Mouse (Mus musculus) brain, embryonic 14.5 days (tissue): ENCODE measurements around the gene Arhgap45.

Experiments used
- CTCF ChIP-seq: fragments of 200-500 bp; IDR thresholded peaks from 2 replicates; pipeline ENCODE4 v1.5.1; 2012; ENCODE audit warnings: inconsistent platforms, mild to moderate bottlenecking, moderate library complexity, borderline replicate concordance; ENCODE audit not compliant: insufficient read depth, insufficient read length; ENCODE audit errors: extremely low read depth
- POLR2A ChIP-seq: fragments of 200-500 bp; IDR thresholded peaks from 2 replicates; pipeline ENCODE4 v1.6.1; 2012; ENCODE audit warnings: mild to moderate bottlenecking, inconsistent platforms, borderline replicate concordance; ENCODE audit not compliant: poor library complexity, insufficient read depth, insufficient read length, severe bottlenecking; ENCODE audit errors: extremely low read depth

GRCm38 (mm10) chr10:79971183-79971497 is 45.3 kb upstream of the Arhgap45 start:
- TF ChIP-seq CTCF (no peak), POLR2A (no peak)
